Mouse (Mus musculus) left cerebral cortex, adult 8-10 months (tissue): Measurements from ENCODE around the gene Sik2. TPM values are rescaled to one million over a fixed set of nuclear protein-coding genes. Genes with fewer than 3 reads are reported as not detected.
A peak's percentile ranks its signal among the peaks of the same experiment; 100 is the strongest.

Source experiments
- DNase-seq, 2 experiments: peaks; one replicate each; pipeline ENCODE4 v3.0.0; 2022; ENCODE audit warnings: low spot score in 2 of 2
- total RNA-seq, 4 experiments: library from RNA; stranded (reverse); gene quantifications; 2 replicates each; pipeline ENCODE4 v1.2.4; 2022

Gene Sik2
- total RNA-seq: 10 to 100 TPM; 41.2 to 49.3 (median 43.6) TPM

- peak; percentile 75 to 83 for DNase-seq
These were observed at the start of gene Sik2 for GRCm38 (mm10) chr9:51008841-51009655. TSS of gene Sik2 (minus strand) at chr9:51009073.

- no peak for DNase-seq
These were observed 47.8 kb upstream of the Sik2 start for GRCm38 (mm10) chr9:51056360-51057324.

GRCm38 (mm10) chr9:51052180-51052579 lies 43.3 kb upstream of the Sik2 start:
- no peak for DNase-seq

- no peak for DNase-seq
These were observed 33.3 kb upstream of the Sik2 start for GRCm38 (mm10) chr9:51042136-51042535.

GRCm38 (mm10) chr9:51041491-51041980 lies 32.7 kb upstream of the Sik2 start:
- DNase-seq: no peak

GRCm38 (mm10) chr9:51032785-51033529 lies 24.1 kb upstream of the Sik2 start:
- no peak for DNase-seq

GRCm38 (mm10) chr9:51032291-51032690 lies 23.4 kb upstream of the Sik2 start:
- DNase-seq: no peak

GRCm38 (mm10) chr9:51031603-51032002 lies 22.7 kb upstream of the Sik2 start:
- no peak for DNase-seq

- DNase-seq: no peak
These were observed 21.3 kb upstream of the Sik2 start for GRCm38 (mm10) chr9:51030147-51030546.

GRCm38 (mm10) chr9:51026952-51027351 lies 18.1 kb upstream of the Sik2 start:
- DNase-seq: no peak

GRCm38 (mm10) chr9:51021123-51021795 lies 12.4 kb upstream of the Sik2 start:
- DNase-seq: no peak

GRCm38 (mm10) chr9:51020351-51020750 lies 11.5 kb upstream of the Sik2 start:
- no peak for DNase-seq

GRCm38 (mm10) chr9:51019670-51020069 lies 10.8 kb upstream of the Sik2 start:
- no peak for DNase-seq

GRCm38 (mm10) chr9:51015732-51016131 lies 6.9 kb upstream of the Sik2 start:
- no peak for DNase-seq

GRCm38 (mm10) chr9:51013644-51014043 lies 4.8 kb upstream of the Sik2 start:
- no peak for DNase-seq

- no peak for DNase-seq
These were observed 730 bp upstream of the Sik2 start for GRCm38 (mm10) chr9:51009656-51009950.

GRCm38 (mm10) chr9:51008068-51008840 lies 619 bp downstream of the Sik2 start:
- DNase-seq: peak; percentile 11

GRCm38 (mm10) chr9:51007726-51008067 lies 1.2 kb downstream of the Sik2 start:
- no peak for DNase-seq

GRCm38 (mm10) chr9:51006846-51007245 lies 2.0 kb downstream of the Sik2 start:
- DNase-seq: peak in 1 of 2 experiments; percentile 17

GRCm38 (mm10) chr9:51004062-51004461 lies 4.8 kb downstream of the Sik2 start:
- DNase-seq: no peak
